Mouse (Mus musculus): ENCODE results near the gene Uqcc3. TPM values are rescaled to one million over a fixed set of nuclear protein-coding genes. Genes with fewer than 3 reads are reported as not detected.

The Uqcc3 gene
- 58.5 and 61.5 TPM in 2 replicates for polyA plus RNA-seq (2015; fragmentation: Nextera tagmentation; extraction: Ambion mirVana)

DNA sequence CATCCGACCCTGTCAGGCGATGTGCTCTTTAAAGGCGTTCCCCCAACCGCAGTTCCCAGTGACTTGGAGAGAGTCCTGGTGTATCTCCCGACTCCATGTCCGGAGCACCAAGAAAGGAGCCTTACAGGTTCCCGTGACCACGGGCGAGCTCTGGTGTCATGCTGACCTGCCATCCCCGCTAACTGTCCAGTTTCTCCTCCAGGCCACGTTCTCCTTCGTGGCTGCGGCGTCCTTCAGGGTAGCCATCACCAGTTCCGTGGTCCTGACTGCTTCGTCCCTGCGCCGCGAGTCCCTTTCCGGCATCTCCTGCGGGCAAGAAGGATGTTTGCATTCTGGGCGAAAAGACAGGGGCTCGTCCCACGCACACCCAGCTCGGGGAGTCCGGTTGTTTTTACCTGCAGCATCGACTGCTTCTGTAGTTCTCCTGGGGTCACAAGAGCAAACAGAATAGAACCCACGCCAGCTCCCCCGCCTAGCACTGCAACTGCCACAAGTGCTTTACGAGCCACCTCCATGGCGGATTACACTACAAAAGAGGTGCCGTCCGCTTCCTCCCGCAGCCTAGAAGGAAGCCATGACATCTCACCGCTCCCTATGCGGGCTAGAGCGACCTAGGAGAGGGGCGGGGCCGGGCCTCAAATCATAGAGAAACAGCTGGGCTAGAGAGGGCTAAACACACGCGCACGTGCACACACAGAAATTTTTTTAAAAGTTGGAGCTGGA, at the start of gene Uqcc3:
TSS of gene Uqcc3 (minus strand) at position 613 of the 723 bp plus-strand sequence.
- peak; percentile 96 for ATAC-seq
- no peaks in the 10 kb centered on the region for H3K9me3 ChIP-seq (ENCODE audit: control insufficient read depth, low read length)
- peaks cover 11% of the 10 kb centered on the region; the same call in 1 of the 2 replicates for H3K36me3 ChIP-seq (ENCODE audit: control insufficient read depth, insufficient read depth, low read length)
- H3K4me2 ChIP-seq (ENCODE audit: low read length): peak within 1 kb of the TSS; percentile 86
- H3K27me3 ChIP-seq (replicated peaks; ENCODE audit: control insufficient read depth, insufficient read depth, low read length): no peaks in the 10 kb centered on the region
- H3K9ac ChIP-seq (ENCODE audit: low read depth, low read length): peak within 1 kb of the TSS; percentile 77
- under 1% methylated on average over 42 of the region's 42 CpGs for WGBS
- H3K27ac ChIP-seq (ENCODE audit: low read depth, low read length): peak within 1 kb of the TSS; percentile 81
- peak within 1 kb of the TSS; percentile 62 for H3K4me3 ChIP-seq (ENCODE audit: low read length)
- peaks cover 9% of the 10 kb centered on the region for H3K4me1 ChIP-seq (ENCODE audit: control insufficient read depth, insufficient read depth, low read depth, low read length)

DNA sequence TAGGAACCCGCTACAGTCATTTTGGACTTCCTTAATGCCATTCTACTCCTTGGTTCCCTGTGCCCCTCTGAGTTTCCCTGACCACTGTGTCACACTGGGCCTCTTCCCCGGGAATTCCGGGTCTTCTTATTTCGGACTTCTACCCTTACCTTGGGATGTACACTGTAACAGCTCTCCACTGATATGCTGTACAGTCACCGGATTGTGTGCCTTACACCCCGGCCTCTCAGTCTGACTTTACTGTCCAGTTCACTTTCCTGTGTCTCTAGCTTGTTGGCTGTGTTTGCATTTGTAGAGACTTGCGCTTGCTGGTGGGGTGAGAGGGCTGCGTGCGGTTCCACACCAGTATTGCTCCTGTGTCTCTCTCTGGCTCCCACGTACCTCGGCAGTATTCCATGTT, 49.4 kb upstream of the Uqcc3 start:
- ATAC-seq: no peak
- peak overlapping the region; percentile 57 for H3K4me3 ChIP-seq (ENCODE audit: low read length)
- peaks cover 14% of the 10 kb centered on the region for H3K36me3 ChIP-seq (ENCODE audit: control insufficient read depth, insufficient read depth, low read length)
- WGBS: 17% methylated on average over 11 of the region's 11 CpGs
- H3K27ac ChIP-seq (ENCODE audit: low read depth, low read length): no peak overlapping the region
- H3K27me3 ChIP-seq (replicated peaks; ENCODE audit: control insufficient read depth, insufficient read depth, low read length): 0 out of 2 replicates have a peak, but pooled peaks cover 2% of the 10 kb centered on the region
- H3K9me3 ChIP-seq (ENCODE audit: control insufficient read depth, low read length): no peaks in the 10 kb centered on the region
- H3K4me1 ChIP-seq (ENCODE audit: control insufficient read depth, insufficient read depth, low read depth, low read length): peaks cover 8% of the 10 kb centered on the region
- peak overlapping the region; percentile 72 for H3K4me2 ChIP-seq (ENCODE audit: low read length)
- peak overlapping the region; percentile 73 for H3K9ac ChIP-seq (ENCODE audit: low read depth, low read length)

DNA sequence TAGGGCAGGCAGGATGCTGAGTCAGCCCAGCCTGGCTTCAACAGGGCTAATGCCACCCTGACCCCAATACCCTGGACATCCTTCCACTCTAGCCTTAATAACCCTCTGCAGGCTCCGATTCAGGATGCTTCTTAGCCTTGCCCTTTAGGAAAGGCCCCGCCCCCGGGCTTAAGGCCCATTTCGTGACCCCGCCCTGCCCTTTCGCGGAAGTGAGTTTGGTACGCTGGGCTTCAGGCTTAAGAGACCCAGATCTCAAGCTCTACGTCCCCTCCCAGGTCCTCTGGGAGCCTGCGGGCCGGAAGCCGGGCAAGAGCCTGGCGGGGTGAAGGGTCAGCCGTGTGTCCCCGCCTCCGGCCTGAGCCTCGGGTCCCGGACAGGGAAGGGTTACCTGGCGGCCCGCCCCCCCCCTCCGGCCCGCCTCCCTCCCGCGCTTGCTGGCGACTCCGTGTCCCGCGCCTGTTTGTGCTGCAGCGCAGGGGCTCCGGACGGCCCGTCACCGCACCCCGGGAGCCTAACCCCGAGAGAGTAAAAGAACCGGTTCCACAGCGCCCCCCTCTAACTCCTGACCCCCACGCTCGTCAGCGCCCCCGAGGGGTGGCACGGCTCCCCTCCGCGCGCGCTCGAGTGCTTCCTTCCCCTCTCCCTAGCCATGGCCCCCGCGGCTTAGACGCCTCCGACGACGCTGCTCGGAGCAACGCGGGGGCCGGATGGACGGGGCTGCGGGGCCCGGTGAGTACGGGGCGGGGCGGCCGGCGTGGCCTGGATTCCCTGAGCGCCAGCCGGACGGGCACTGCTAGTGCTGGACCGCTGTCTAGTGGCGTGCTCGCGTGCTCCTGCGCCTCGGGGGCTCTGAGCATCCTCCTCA, 48.7 kb upstream of the Uqcc3 start, which contains the start of the genes Rom1 and Eml3:
TSS of gene Rom1 (minus strand) at position 133 of the 865 bp plus-strand sequence.
TSS of gene Eml3 (plus strand) at position 329 of the 865 bp plus-strand sequence.
- under 1% methylated on average over 66 of the region's 74 CpGs for WGBS
- Histone ChIP-seq H3K9me3 (ENCODE audit: control insufficient read depth, low read length) (no peaks in the 10 kb centered on the region), H3K4me3 (ENCODE audit: low read length) (peak within 1 kb of the TSS; percentile 57), H3K36me3 (ENCODE audit: control insufficient read depth, insufficient read depth, low read length) (peaks cover 14% of the 10 kb centered on the region), H3K27me3 (replicated peaks; ENCODE audit: control insufficient read depth, insufficient read depth, low read length) (0 out of 2 replicates have a peak, but pooled peaks cover 2% of the 10 kb centered on the region), H3K9ac (ENCODE audit: low read depth, low read length) (peak within 1 kb of the TSS; percentile 73), H3K4me2 (ENCODE audit: low read length) (peak within 1 kb of the TSS; percentile 72), H3K27ac (ENCODE audit: low read depth, low read length) (peak within 1 kb of the TSS; percentile 55; the same call in 1 of the 2 replicates), H3K4me1 (ENCODE audit: control insufficient read depth, insufficient read depth, low read depth, low read length) (peaks cover 8% of the 10 kb centered on the region)
- peak; percentile 59 for ATAC-seq

DNA sequence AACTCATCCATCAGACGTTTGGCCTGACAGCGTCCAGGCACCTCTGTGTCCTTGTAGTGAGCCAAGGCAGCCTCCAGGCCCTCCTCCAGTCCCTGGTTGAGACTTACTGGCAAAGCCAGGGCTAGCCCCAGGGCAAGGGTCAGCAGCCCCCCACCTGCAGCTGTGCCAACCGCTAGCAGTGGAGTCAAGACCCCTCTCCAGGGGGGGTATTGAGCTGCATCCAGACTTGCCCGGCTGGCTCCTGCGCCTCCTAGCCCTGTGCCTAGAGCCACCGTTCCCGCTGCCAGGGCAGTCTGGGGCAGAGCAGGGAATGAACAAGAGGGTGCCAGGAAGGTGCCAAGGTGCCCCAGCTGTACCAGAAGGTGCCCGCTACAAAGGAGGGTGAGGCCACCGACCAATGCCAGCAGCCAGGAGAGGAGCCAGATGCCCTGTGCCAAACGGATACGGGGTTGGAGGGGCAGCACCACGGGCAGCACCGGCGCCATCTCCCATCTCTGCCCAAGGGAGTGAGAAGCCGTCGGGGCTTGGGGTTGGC, 48.0 kb upstream of the Uqcc3 start:
- Histone ChIP-seq H3K9me3 (ENCODE audit: control insufficient read depth, low read length) (no peaks in the 10 kb centered on the region), H3K27me3 (replicated peaks; ENCODE audit: control insufficient read depth, insufficient read depth, low read length) (0 out of 2 replicates have a peak, but pooled peaks cover 2% of the 10 kb centered on the region), H3K9ac (ENCODE audit: low read depth, low read length) (peak overlapping the region; percentile 73), H3K4me2 (ENCODE audit: low read length) (peak overlapping the region; percentile 72), H3K27ac (ENCODE audit: low read depth, low read length) (no peak overlapping the region), H3K36me3 (ENCODE audit: control insufficient read depth, insufficient read depth, low read length) (peaks cover 14% of the 10 kb centered on the region), H3K4me1 (ENCODE audit: control insufficient read depth, insufficient read depth, low read depth, low read length) (peaks cover 8% of the 10 kb centered on the region), H3K4me3 (ENCODE audit: low read length) (peak overlapping the region; percentile 57)
- peak; percentile 40 for ATAC-seq
- WGBS: 16% methylated on average over 16 of the region's 16 CpGs

DNA sequence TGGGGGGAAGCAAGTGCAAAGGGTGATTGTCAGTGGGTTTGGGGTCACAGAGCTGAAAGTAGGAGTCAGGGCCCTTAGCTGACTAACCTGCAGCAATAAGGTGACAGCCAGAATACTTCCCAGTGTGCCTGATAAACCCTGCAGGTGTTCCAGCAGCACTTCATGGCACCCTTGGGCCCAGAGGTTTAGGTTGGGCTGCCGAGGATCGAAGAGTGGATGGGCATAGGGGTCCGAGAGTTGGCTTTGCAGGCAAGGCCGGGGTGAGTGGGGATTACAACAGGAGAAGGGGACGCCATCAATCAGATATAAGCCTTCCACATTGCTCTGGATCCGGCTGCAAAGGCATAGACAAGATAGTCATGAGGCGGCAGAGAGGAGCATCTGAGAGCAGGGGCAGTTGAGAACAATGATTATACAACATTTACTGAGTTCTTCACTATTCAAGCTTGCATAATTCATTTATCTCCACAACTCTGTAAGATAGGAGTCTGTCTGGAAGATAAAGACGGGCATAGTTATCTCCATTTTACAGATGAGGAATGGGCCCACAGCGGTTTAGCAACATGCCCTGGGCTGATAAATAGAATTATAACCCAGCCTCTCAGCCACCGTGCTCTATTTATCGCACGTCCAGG, 47.3 kb upstream of the Uqcc3 start:
- no peak overlapping the region for H3K27ac ChIP-seq (ENCODE audit: low read depth, low read length)
- H3K4me2 ChIP-seq (ENCODE audit: low read length): no peak overlapping the region
- no peak overlapping the region for H3K9ac ChIP-seq (ENCODE audit: low read depth, low read length)
- H3K4me1 ChIP-seq (ENCODE audit: control insufficient read depth, insufficient read depth, low read depth, low read length): peaks cover 8% of the 10 kb centered on the region
- peaks cover 14% of the 10 kb centered on the region for H3K36me3 ChIP-seq (ENCODE audit: control insufficient read depth, insufficient read depth, low read length)
- H3K4me3 ChIP-seq (ENCODE audit: low read length): no peak overlapping the region
- 0 out of 2 replicates have a peak, but pooled peaks cover 2% of the 10 kb centered on the region for H3K27me3 ChIP-seq (replicated peaks; ENCODE audit: control insufficient read depth, insufficient read depth, low read length)
- ATAC-seq: no peak
- 91% methylated on average over 12 of the region's 12 CpGs for WGBS
- no peaks in the 10 kb centered on the region for H3K9me3 ChIP-seq (ENCODE audit: control insufficient read depth, low read length)

DNA sequence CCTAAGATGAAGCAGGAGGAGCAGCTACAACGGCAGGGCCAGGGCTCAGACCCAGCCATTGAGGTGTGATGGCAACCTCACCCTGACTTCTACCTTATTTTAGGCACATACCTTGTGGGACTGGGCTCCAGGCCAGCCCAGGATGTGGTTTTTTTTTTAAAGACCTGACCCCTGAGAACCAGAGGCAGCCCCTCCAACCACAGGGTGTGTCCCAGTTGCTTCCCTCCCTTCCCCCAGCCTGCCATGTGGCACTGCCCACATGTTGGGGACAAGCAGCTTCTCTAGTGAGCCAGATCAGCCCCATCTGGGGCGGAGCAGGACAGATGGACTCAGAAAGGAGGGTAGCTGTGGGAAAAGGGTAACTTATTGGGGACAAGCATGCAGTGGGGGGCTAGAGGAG, 46.0 kb upstream of the Uqcc3 start:
- Histone ChIP-seq H3K27me3 (replicated peaks; ENCODE audit: control insufficient read depth, insufficient read depth, low read length) (0 out of 2 replicates have a peak, but pooled peaks cover 2% of the 10 kb centered on the region), H3K9me3 (ENCODE audit: control insufficient read depth, low read length) (no peaks in the 10 kb centered on the region), H3K9ac (ENCODE audit: low read depth, low read length) (no peak overlapping the region), H3K27ac (ENCODE audit: low read depth, low read length) (no peak overlapping the region), H3K4me1 (ENCODE audit: control insufficient read depth, insufficient read depth, low read depth, low read length) (peaks cover 9% of the 10 kb centered on the region), H3K36me3 (ENCODE audit: control insufficient read depth, insufficient read depth, low read length) (peaks cover 14% of the 10 kb centered on the region), H3K4me3 (ENCODE audit: low read length) (no peak overlapping the region), H3K4me2 (ENCODE audit: low read length) (no peak overlapping the region)
- 88% methylated on average over 2 of the region's 2 CpGs for WGBS
- no peak for ATAC-seq

DNA sequence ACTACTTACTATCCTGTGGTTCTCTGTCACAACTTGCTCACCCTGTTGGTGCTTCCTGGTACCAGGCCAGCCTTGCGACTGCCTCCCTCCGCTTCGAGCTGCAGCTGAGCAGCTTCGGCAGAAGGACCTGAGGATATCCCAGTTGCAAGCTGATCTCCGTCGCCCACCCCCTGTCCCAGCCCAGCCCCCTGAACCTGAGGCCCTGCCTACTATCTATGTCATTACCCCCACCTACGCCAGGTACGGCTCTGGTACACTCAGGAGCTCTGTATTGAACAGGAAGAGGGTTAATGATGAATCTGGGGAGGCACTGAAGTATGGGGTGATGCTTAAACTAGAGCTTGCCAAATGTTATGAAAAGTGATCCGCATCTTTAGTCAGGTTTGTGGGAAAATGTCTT, 41.0 kb upstream of the Uqcc3 start:
- ATAC-seq: no peak
- no peaks in the 10 kb centered on the region for H3K9me3 ChIP-seq (ENCODE audit: control insufficient read depth, low read length)
- peaks cover 9% of the 10 kb centered on the region for H3K4me1 ChIP-seq (ENCODE audit: control insufficient read depth, insufficient read depth, low read depth, low read length)
- H3K27ac ChIP-seq (ENCODE audit: low read depth, low read length): no peak overlapping the region
- 81% methylated on average over 9 of the region's 9 CpGs for WGBS
- H3K27me3 ChIP-seq (replicated peaks; ENCODE audit: control insufficient read depth, insufficient read depth, low read length): no peaks in the 10 kb centered on the region
- peak overlapping the region; percentile 38 for H3K9ac ChIP-seq (ENCODE audit: low read depth, low read length)
- peak overlapping the region; percentile 87 for H3K4me2 ChIP-seq (ENCODE audit: low read length)
- peaks cover 15% of the 10 kb centered on the region for H3K36me3 ChIP-seq (ENCODE audit: control insufficient read depth, insufficient read depth, low read length)
- H3K4me3 ChIP-seq (ENCODE audit: low read length): no peak overlapping the region

DNA sequence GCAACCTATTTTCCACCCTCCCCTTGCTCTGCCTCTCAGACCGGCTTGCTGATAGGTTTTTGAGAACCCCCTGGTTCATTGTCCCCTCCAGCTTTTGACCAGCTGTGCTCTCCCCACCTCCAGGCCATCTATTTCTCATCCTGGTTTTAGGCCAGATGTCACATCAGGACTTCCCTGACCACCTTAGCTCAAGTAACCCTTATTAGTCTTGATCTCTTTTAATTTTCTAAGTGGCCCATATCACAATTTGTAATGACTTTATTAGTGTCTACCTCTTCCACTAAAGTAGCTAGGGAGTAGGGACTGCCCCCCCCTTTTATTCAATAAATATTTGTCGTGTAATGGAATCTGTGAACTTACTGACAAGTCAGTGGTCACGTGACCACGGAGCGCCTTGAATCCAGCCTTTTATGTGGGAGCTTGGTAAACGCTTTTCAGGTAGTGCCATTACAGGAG, 40.1 kb upstream of the Uqcc3 start:
- peak overlapping the region; percentile 93 for H3K4me3 ChIP-seq (ENCODE audit: low read length)
- peaks cover 9% of the 10 kb centered on the region for H3K4me1 ChIP-seq (ENCODE audit: control insufficient read depth, insufficient read depth, low read depth, low read length)
- peak overlapping the region; percentile 79 for H3K9ac ChIP-seq (ENCODE audit: low read depth, low read length)
- no peaks in the 10 kb centered on the region for H3K9me3 ChIP-seq (ENCODE audit: control insufficient read depth, low read length)
- peak overlapping the region; percentile 87 for H3K4me2 ChIP-seq (ENCODE audit: low read length)
- WGBS: under 1% methylated on average over 6 of the region's 6 CpGs
- peaks cover 12% of the 10 kb centered on the region for H3K36me3 ChIP-seq (ENCODE audit: control insufficient read depth, insufficient read depth, low read length)
- H3K27ac ChIP-seq (ENCODE audit: low read depth, low read length): peak overlapping the region; percentile 89
- ATAC-seq: no peak; the same call in 1 of the 2 replicates
- H3K27me3 ChIP-seq (replicated peaks; ENCODE audit: control insufficient read depth, insufficient read depth, low read length): no peaks in the 10 kb centered on the region
